Mouse (Mus musculus): ENCODE results near the gene Six2. TPM values are rescaled to one million over a fixed set of nuclear protein-coding genes. Genes with fewer than 3 reads are reported as not detected.

Gene Six2
- polyA plus RNA-seq (2016; fragmentation: Nextera tagmentation; extraction: Ambion mirVana): 6.9 and 9.5 TPM in 2 replicates

GRCm38 (mm10) chr17:85688236-85688910 lies at the start of gene Six2:
Gene Six2 (minus strand): TSS chr17:85688274.
- Histone ChIP-seq H3K4me3 (replicated peaks) (peak within 1 kb of the TSS; percentile 44), H3K36me3 (replicated peaks) (no peaks in the 10 kb centered on the region), H3K9me3 (no peaks in the 10 kb centered on the region), H3K27ac (peak within 1 kb of the TSS; percentile 65), H3K27me3 (peaks cover 97% of the 10 kb centered on the region), H3K4me2 (peak within 1 kb of the TSS; percentile 72), H3K4me1 (peaks cover 36% of the 10 kb centered on the region), H3K9ac (peak within 1 kb of the TSS; percentile 55)
- under 1% methylated on average over 55 of the region's 55 CpGs for WGBS
- peak; percentile 91 for ATAC-seq (ENCODE audit: low FRiP score)

GRCm38 (mm10) chr17:85737090-85737780 lies 49.2 kb upstream of the Six2 start:
- Histone ChIP-seq H3K27me3 (0 out of 2 replicates have a peak, but pooled peaks cover 4% of the 10 kb centered on the region), H3K9ac (no peak overlapping the region), H3K36me3 (replicated peaks) (no peaks in the 10 kb centered on the region), H3K4me2 (no peak overlapping the region), H3K4me3 (replicated peaks) (no peak overlapping the region), H3K4me1 (no peaks in the 10 kb centered on the region), H3K27ac (no peak overlapping the region), H3K9me3 (no peaks in the 10 kb centered on the region)
- 49% methylated on average over 17 of the region's 19 CpGs for WGBS
- ATAC-seq (ENCODE audit: low FRiP score): no peak

GRCm38 (mm10) chr17:85731329-85731728 lies 43.3 kb upstream of the Six2 start:
- H3K36me3 ChIP-seq (replicated peaks): no peaks in the 10 kb centered on the region
- WGBS: 86% methylated on average over 5 of the region's 5 CpGs
- no peak for ATAC-seq (ENCODE audit: low FRiP score)

GRCm38 (mm10) chr17:85730231-85731015 lies 42.3 kb upstream of the Six2 start:
- H3K9me3 ChIP-seq: no peaks in the 10 kb centered on the region
- H3K9ac ChIP-seq: no peak overlapping the region
- H3K36me3 ChIP-seq (replicated peaks): no peaks in the 10 kb centered on the region
- H3K4me1 ChIP-seq: no peaks in the 10 kb centered on the region
- H3K4me3 ChIP-seq (replicated peaks): no peak overlapping the region
- ATAC-seq (ENCODE audit: low FRiP score): no peak
- H3K4me2 ChIP-seq: no peak overlapping the region
- 89% methylated on average over 12 of the region's 12 CpGs for WGBS
- no peak overlapping the region for H3K27ac ChIP-seq
- no peaks in the 10 kb centered on the region for H3K27me3 ChIP-seq

More at GRCm38 (mm10) chr17:85731329-85731728, 43.3 kb upstream of the Six2 start:
- Histone ChIP-seq H3K27me3 (no peaks in the 10 kb centered on the region), H3K9ac (no peak overlapping the region), H3K27ac (no peak overlapping the region), H3K4me3 (replicated peaks) (no peak overlapping the region), H3K4me2 (no peak overlapping the region), H3K9me3 (no peaks in the 10 kb centered on the region), H3K4me1 (no peaks in the 10 kb centered on the region)

- Histone ChIP-seq H3K4me2 (no peak overlapping the region), H3K4me1 (no peaks in the 10 kb centered on the region), H3K9ac (no peak overlapping the region), H3K9me3 (no peaks in the 10 kb centered on the region), H3K27me3 (no peaks in the 10 kb centered on the region), H3K36me3 (replicated peaks) (no peaks in the 10 kb centered on the region), H3K4me3 (replicated peaks) (no peak overlapping the region), H3K27ac (no peak overlapping the region)
- ATAC-seq (ENCODE audit: low FRiP score): no peak
- 92% methylated on average over 5 of the region's 5 CpGs for WGBS
These were observed 40.1 kb upstream of the Six2 start for GRCm38 (mm10) chr17:85728071-85728718.

- no peaks in the 10 kb centered on the region for H3K27me3 ChIP-seq
- no peak overlapping the region for H3K4me3 ChIP-seq (replicated peaks)
- H3K36me3 ChIP-seq (replicated peaks): no peaks in the 10 kb centered on the region
- H3K9me3 ChIP-seq: no peaks in the 10 kb centered on the region
- no peak for ATAC-seq (ENCODE audit: low FRiP score)
- WGBS: 91% methylated on average over 9 of the region's 9 CpGs
- no peak overlapping the region for H3K27ac ChIP-seq
- no peak overlapping the region for H3K9ac ChIP-seq
- no peak overlapping the region for H3K4me2 ChIP-seq
- no peaks in the 10 kb centered on the region for H3K4me1 ChIP-seq
These were observed 37.9 kb upstream of the Six2 start for GRCm38 (mm10) chr17:85725988-85726387.

GRCm38 (mm10) chr17:85723166-85723565 lies 35.1 kb upstream of the Six2 start:
- Histone ChIP-seq H3K36me3 (replicated peaks) (no peaks in the 10 kb centered on the region), H3K9ac (no peak overlapping the region), H3K4me2 (no peak overlapping the region), H3K4me3 (replicated peaks) (no peak overlapping the region), H3K27ac (no peak overlapping the region), H3K4me1 (no peaks in the 10 kb centered on the region), H3K9me3 (no peaks in the 10 kb centered on the region), H3K27me3 (no peaks in the 10 kb centered on the region)
- no peak for ATAC-seq (ENCODE audit: low FRiP score)
- WGBS: 90% methylated on average over 5 of the region's 5 CpGs

- no peaks in the 10 kb centered on the region for H3K9me3 ChIP-seq
- H3K9ac ChIP-seq: no peak overlapping the region
- no peak for ATAC-seq (ENCODE audit: low FRiP score)
- no peaks in the 10 kb centered on the region for H3K36me3 ChIP-seq (replicated peaks)
- H3K4me3 ChIP-seq (replicated peaks): no peak overlapping the region
- peaks cover 9% of the 10 kb centered on the region; the same call in 1 of the 2 replicates for H3K27me3 ChIP-seq
- WGBS: 63% methylated on average over 7 of the region's 7 CpGs
- H3K27ac ChIP-seq: no peak overlapping the region
- H3K4me1 ChIP-seq: peaks cover 7% of the 10 kb centered on the region
- H3K4me2 ChIP-seq: no peak overlapping the region
These were observed 29.2 kb upstream of the Six2 start for GRCm38 (mm10) chr17:85717266-85717665.

- no peaks in the 10 kb centered on the region for H3K9me3 ChIP-seq
- H3K36me3 ChIP-seq (replicated peaks): no peaks in the 10 kb centered on the region
- 71% methylated on average over 11 of the region's 11 CpGs for WGBS
- no peak overlapping the region for H3K4me3 ChIP-seq (replicated peaks)
- peaks cover 7% of the 10 kb centered on the region for H3K4me1 ChIP-seq
- ATAC-seq (ENCODE audit: low FRiP score): no peak
- H3K9ac ChIP-seq: no peak overlapping the region
- no peak overlapping the region for H3K4me2 ChIP-seq
- H3K27ac ChIP-seq: no peak overlapping the region
- peaks cover 13% of the 10 kb centered on the region for H3K27me3 ChIP-seq
These were observed 27.7 kb upstream of the Six2 start for GRCm38 (mm10) chr17:85715784-85716183.

GRCm38 (mm10) chr17:85714370-85714769 lies 26.3 kb upstream of the Six2 start:
- WGBS: 57% methylated on average over 5 of the region's 5 CpGs

GRCm38 (mm10) chr17:85712874-85713273 lies 24.8 kb upstream of the Six2 start:
- peaks cover 7% of the 10 kb centered on the region for H3K4me1 ChIP-seq
- H3K4me3 ChIP-seq (replicated peaks): no peak overlapping the region
- H3K4me2 ChIP-seq: no peak overlapping the region
- no peaks in the 10 kb centered on the region for H3K9me3 ChIP-seq
- no peak overlapping the region for H3K9ac ChIP-seq
- no peak overlapping the region for H3K27ac ChIP-seq
- no peak for ATAC-seq (ENCODE audit: low FRiP score)
- no peaks in the 10 kb centered on the region for H3K36me3 ChIP-seq (replicated peaks)
- 93% methylated on average over 10 of the region's 10 CpGs for WGBS
- H3K27me3 ChIP-seq: peaks cover 16% of the 10 kb centered on the region

More at GRCm38 (mm10) chr17:85714370-85714769, 26.3 kb upstream of the Six2 start:
- H3K4me3 ChIP-seq (replicated peaks): no peak overlapping the region
- peaks cover 7% of the 10 kb centered on the region for H3K4me1 ChIP-seq
- H3K4me2 ChIP-seq: no peak overlapping the region
- H3K9me3 ChIP-seq: no peaks in the 10 kb centered on the region
- H3K36me3 ChIP-seq (replicated peaks): no peaks in the 10 kb centered on the region
- H3K27ac ChIP-seq: no peak overlapping the region
- H3K27me3 ChIP-seq: peaks cover 13% of the 10 kb centered on the region
- no peak overlapping the region for H3K9ac ChIP-seq
- no peak for ATAC-seq (ENCODE audit: low FRiP score)

Measured in forebrain, embryonic 12.5 days (tissue).